Mouse (Mus musculus) adrenal gland, postnatal 25 days (tissue): ENCODE measurements around the gene Rbfox1. TPM values are rescaled to one million over a fixed set of nuclear protein-coding genes. Genes with fewer than 3 reads are reported as not detected.

Experiments used
- DNase-seq: peaks from one replicate; pipeline ENCODE4 v3.0.0; 2021; ENCODE audit warnings: mixed read lengths
- total RNA-seq: library from RNA; stranded (reverse); gene quantifications from 2 replicates; pipeline ENCODE4 v1.2.3, GENCODE M21; 2021

Gene Rbfox1
- total RNA-seq, 1 experiment from 2014 or later = 1.7 TPM

DNA sequence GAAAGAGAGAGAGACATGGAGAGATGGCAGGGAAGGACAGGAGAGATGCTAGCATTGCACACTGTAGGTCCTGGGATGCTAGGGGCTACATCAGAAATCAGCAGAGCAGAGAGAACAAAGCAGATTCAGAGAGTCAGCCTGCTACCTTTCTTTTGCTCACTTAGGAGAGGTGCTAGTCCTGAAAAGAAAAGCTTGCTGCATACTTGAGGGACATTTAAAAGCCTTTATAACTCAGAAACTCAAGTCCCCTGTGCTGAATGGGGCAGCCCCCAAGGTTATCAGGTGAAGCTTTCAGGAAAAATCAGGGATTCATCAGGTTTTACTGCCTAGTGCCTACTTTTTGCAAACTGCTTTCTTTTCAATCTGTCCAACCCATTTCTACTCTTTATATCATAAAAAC, 1480.7 kb downstream of the Rbfox1 start:
- no peak for DNase-seq

DNA sequence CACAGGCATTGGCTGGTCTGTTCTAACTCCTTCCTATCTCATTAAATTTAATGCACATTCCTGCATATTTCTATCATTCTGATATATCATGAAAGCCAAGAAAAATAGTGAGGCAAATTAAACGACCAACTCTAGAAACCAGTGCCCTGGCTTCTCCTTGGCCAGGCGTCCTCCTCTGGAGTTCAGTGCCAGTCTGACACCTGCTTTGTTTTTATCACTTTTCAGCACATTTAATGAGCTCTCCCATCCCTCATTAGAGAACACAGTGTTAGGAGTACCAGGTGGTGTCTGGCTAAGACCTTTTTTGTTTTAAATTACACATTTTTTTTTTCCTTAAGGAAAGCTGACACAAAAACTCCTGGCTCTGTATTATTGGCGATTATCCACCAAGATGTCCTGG, 1489.0 kb downstream of the Rbfox1 start:
- DNase-seq = no peak

- DNase-seq = no peak
Observed at GRCm38 (mm10) chr16:7374674-7375073, 1489.5 kb downstream of the Rbfox1 start.

DNA sequence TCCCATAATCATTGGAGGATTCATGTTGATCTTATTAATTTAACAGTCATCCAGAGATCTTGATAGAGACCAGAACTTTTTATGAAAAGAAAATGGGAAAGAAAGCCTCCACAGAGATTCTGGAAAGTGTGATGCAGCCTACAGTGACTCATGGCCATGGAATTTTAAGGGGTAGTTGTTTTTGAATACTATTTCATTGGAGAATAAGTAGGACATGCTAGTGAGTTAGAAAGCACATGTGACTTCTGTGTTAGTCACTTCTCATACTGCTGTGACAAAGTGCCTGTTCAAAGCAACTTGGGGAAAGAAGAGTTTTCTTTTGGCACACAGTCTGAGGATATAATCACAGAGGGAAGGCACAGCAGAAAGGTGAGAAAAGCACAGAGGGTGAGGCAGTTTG, 1510.9 kb downstream of the Rbfox1 start:
- no peak for DNase-seq

- no peak for DNase-seq
Observed at GRCm38 (mm10) chr16:7404766-7405492, 1519.8 kb downstream of the Rbfox1 start.

DNA sequence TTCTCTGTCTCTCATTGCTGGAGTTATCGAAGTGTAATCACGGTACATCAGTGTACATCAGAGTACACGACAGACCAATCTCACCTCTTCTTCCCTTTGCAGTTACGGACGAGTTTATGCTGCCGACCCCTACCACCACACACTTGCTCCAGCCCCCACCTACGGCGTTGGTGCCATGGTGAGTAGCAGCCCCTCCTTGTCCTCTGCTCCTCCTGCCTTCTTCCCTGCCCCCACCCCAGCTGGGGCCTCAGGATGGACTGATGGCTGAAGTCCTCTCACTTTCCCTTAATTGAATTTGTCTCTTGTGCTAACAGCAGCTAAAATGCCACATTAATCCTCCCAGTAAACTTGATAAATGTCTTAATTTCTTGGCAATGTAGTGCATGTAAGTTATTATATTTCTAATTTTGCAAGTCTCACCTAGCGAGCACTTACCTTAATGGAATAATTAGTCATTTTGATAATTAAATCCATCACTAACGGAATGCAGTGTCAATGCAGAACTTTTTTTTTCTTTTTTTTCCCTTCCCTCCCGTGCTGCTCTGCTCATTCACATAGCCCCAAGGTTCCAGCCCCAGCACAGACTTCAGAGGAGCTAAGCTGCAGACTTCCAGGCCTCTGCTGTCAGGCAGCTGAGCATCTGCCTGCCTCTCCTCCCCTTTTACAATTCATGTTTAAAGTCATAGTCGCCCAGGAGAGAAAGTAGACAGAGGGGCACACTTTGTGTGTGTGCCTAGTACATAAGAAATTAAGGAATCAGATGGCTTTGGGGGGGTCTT, 1522.9 kb downstream of the Rbfox1 start:
- DNase-seq = no peak

DNA sequence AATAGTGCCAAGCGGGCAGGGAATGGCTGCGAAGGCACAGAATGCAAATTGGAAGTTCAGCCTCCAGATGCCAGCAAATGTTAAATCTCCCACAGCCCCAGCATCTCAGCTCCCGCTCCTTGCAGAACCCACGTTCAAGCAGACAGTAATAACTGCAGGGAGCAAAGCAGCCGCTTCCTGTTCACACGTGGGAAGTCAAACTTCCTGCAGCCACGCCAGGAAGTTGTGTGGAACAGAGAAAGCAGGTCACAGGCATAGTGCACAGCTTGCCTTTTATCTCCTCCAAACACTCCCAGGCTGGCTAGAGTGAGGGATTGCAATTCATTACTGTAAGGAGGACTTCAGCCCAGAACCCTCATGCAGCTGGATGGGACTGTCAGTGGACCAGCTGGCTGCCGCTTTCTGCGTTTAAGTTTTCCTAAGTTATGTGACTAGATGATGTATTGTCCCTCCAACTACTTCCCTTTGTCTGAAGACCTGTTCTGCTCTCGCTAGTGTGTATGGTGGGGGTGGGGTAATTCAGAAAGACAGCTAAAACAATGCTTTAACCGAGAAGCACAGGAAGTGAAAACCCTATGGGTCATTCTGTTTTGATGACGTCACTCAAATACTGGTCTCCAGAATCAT, 1534.6 kb downstream of the Rbfox1 start:
- no peak for DNase-seq

DNA sequence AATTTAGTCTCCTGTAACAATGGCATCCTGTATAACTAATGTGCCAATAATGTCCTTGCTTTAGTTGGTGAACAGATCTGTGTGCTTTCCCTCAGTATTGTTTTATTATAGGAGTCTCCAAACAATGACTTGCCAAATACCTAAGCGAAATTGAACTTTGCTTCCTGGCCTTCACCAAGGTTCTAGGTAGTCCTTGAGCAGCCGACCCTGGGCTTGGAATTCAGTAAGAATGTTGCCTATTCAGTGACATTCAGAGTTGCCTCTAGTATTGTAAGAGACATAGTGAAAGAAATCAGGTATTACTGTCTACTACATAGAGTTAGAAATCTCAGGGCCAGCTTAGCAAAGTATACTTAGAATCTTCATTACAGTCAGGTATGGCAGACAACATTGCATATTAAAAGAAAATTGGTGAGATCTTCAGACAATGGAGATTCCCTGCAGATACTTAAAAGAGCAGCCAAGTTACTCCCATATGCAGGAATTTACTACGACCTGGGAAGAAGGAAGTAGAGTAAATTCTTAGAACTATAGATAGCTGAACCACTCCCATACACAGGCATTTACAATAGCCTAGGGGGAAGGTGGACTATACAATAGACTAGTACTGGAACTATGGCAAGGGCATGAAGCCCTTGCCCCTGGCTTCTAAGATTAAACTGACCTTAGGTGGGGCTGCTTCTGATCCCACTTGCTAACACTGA, 1540.4 kb downstream of the Rbfox1 start:
- DNase-seq = no peak

DNA sequence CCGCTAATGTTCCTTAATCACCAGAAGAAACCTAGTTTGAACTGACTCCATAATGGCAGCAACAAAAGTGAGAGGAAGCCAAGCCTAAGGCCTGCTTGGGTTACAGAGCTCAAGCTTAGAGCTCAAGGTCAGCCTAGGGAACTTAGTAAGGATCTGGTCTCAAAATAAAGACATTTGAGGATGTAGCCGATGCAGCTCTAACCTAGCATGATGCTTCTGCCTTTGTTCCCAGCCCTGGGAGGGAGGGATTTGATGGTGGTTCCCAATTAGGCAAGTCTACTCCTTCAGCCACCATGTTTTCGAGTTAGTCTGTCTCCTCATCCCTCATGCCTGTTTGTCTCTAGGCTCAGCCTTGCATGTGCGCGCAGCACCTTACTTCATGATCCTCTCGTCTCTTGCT, 1548.1 kb downstream of the Rbfox1 start:
- no peak for DNase-seq

GRCm38 (mm10) chr16:7446791-7447290, 1561.7 kb downstream of the Rbfox1 start:
- DNase-seq = no peak

DNA sequence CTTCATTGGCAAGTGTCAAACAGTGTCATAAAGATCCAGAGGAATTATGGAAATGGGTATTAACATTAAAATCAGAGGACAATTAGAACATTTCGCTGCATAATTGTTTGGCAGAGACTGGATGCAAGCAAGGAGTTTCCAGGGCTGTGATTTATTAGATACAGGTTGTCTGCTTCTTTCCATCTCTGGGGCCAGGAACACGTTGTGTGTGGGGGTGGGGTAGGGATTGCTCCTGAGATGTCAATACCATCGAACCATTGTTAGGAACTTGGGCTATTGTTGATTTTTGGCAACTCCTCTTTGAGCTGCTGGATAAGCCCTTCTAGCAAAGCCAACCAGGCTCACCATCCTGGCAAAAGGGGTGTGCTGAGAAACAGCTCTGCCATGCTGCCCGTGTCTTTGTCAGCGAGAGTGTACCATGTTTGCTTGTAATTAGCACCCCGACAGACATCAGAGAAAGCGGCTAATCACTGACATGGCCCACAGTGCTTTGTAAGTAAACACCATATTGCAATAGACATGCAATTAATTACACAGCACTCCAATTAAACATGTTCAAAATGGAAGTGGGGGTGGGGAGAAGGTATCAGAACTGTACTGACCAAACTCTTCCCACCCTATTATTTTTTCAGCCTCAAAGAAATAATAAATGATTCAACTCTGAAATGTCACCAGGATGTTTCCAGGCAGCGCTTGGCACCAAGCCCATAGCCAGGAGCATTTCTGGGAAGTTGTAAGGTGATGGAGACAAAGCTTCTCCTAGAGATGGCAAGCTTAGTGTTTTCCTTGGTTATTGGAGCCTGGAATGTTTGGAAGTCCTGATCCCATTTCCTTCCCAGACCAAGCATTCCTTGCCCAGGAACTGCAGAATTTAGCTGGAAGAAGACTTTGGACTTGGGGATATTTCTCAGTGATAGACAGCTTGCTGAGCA, 1562.8 kb downstream of the Rbfox1 start:
- no peak for DNase-seq

GRCm38 (mm10) chr16:7451193-7451592, 1566.0 kb downstream of the Rbfox1 start:
- DNase-seq = no peak

DNA sequence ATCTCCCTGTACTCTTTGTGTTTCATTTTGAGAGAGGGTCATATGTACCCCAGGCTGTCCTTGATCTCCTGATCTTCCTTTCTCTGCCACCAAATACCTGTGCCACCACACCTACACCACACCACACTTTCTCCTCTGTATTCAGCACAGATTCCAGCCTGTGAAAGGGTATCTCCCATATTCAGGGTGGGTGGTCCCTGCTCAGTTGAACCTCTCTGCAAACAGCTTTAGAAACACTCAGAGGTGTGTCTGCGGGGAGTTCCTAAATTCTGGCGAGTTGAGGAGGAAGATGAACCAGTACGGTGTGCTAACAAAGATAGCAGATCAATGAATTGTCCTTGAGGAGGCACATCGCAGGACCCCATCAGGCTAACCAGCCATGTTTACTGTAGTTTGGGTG, 1572.4 kb downstream of the Rbfox1 start:
- DNase-seq = no peak
